Mouse (Mus musculus): ENCODE measurements around the gene Abca5. TPM values are rescaled to one million over a fixed set of nuclear protein-coding genes. Genes with fewer than 3 reads are reported as not detected.

Gene Abca5
- total RNA-seq, 4 experiments from 2014 or later, result 11.3 to 16.4 (median 12.1) TPM

Other genes with a start within 250 kb of the Abca5 start
- gene Abca8a, start 241.7 kb downstream of the Abca5 start, total RNA-seq (2022), result 10 to 100 TPM; 22.0 to 35.0 (median 26.5) TPM
- 10 to 100 TPM in 1 of 4 experiments, 1 to 10 TPM in 3; 6.8 to 10.3 (median 7.8) TPM for gene Abca9, start 169.5 kb downstream of the Abca5 start, total RNA-seq (2022)
- 1 to 10 TPM; 1.6 to 4.5 (median 3.2) TPM for gene Abca6, start 85.9 kb downstream of the Abca5 start, total RNA-seq (2022)
- gene Map2k6, start 61.4 kb upstream of the Abca5 start, total RNA-seq (2022), result 10 to 100 TPM; 37.4 to 48.9 (median 43.0) TPM

Measured in gastrocnemius, adult 8-10 months (tissue).